In genomic region chr2:31435567-31435966, GRCm38 (mm10) we compare ENCODE assay signal across 9 mouse cellular contexts. TPM values are rescaled to one million over a fixed set of nuclear protein-coding genes. Genes with fewer than 3 reads are reported as not detected.
A peak's percentile ranks its signal among the peaks of the same experiment; 100 is the strongest.
DNase-seq lines count a peak whose midpoint lies in the region; ATAC-seq and TF ChIP-seq lines count a peak whose summit lies in the region.
"Had no signal": no experiment of that assay in that cellular context is flagged by ENCODE, and none has a peak within 500 bp of the region (broad histone marks: within the 10 kb centered on the region; RNA-seq: fewer than 3 reads in every experiment).

No protein-coding gene starts in this region.

- no peak overlapping the region for H3K27ac ChIP-seq in hindbrain, embryonic 10.5 days
- H3K27ac ChIP-seq in hindbrain, embryonic 12.5 days: no peak overlapping the region
- H3K27ac ChIP-seq in kidney, postnatal 0 days: no peak overlapping the region
- H3K27ac ChIP-seq: embryonic facial prominence, embryonic 13.5 days had no signal

- no peak overlapping the region for H3K4me2 ChIP-seq in hindbrain, embryonic 12.5 days (replicated peaks)
- H3K4me2 ChIP-seq in kidney, postnatal 0 days (ENCODE audit: low read length): no peak overlapping the region
- H3K4me2 ChIP-seq: embryonic facial prominence, embryonic 13.5 days had no signal

- H3K4me3 ChIP-seq in hindbrain, embryonic 10.5 days: no peak overlapping the region
- H3K4me3 ChIP-seq in hindbrain, embryonic 12.5 days: no peak overlapping the region
- H3K4me3 ChIP-seq in G1E (ENCODE audit: low read depth, low read length): no peak overlapping the region
- no peak overlapping the region for H3K4me3 ChIP-seq in kidney, postnatal 0 days (replicated peaks; ENCODE audit: low read depth, low read length)
- H3K4me3 ChIP-seq: embryonic facial prominence, embryonic 13.5 days had no signal

- TF ChIP-seq CTCF in G1E (IDR thresholded peaks at IDR 0.05; ENCODE audit: low read depth, low read length): no peak
- peak; percentile 70 for TF ChIP-seq CTCF in kidney, postnatal 0 days (IDR thresholded peaks at IDR 0.05; ENCODE audit: low read depth)

- WGBS in hindbrain, embryonic 10.5 days: 41% methylated on average over 6 of the region's 6 CpGs
- WGBS in hindbrain, embryonic 12.5 days: 34% methylated on average over 6 of the region's 6 CpGs
- 36% methylated on average over 6 of the region's 6 CpGs for WGBS in kidney, postnatal 0 days

- H3K4me1 ChIP-seq in hindbrain, embryonic 10.5 days (replicated peaks): peaks cover 15% of the 10 kb centered on the region
- H3K4me1 ChIP-seq in hindbrain, embryonic 12.5 days: peaks cover 6% of the 10 kb centered on the region
- no peaks in the 10 kb centered on the region; the same call in 1 of the 2 replicates for H3K4me1 ChIP-seq in G1E (ENCODE audit: insufficient read depth, low read depth, low read length)
- H3K4me1 ChIP-seq in kidney, postnatal 0 days (replicated peaks; ENCODE audit: insufficient read depth, low read length): no peaks in the 10 kb centered on the region

- ATAC-seq in hindbrain, embryonic 12.5 days (ENCODE audit: low FRiP score): no peak
- no peak for ATAC-seq in G1E (ENCODE audit: extremely low read depth, insufficient number of reproducible peaks, low FRiP score, poor library complexity, severe bottlenecking)
- ATAC-seq in kidney, postnatal 0 days (replicated peaks; ENCODE audit: low FRiP score, low read depth): no peak

- no peak overlapping the region for H3K9ac ChIP-seq in hindbrain, embryonic 12.5 days
- H3K9ac ChIP-seq in kidney, postnatal 0 days (ENCODE audit: low read depth, low read length): no peak overlapping the region
- H3K9ac ChIP-seq: embryonic facial prominence, embryonic 13.5 days had no signal

- no peaks in the 10 kb centered on the region for H3K36me3 ChIP-seq in hindbrain, embryonic 10.5 days
- no peaks in the 10 kb centered on the region for H3K36me3 ChIP-seq in hindbrain, embryonic 12.5 days
- H3K36me3 ChIP-seq in G1E (replicated peaks): no peaks in the 10 kb centered on the region
- no peaks in the 10 kb centered on the region for H3K36me3 ChIP-seq in kidney, postnatal 0 days (ENCODE audit: insufficient read depth, low read length)
- H3K36me3 ChIP-seq: embryonic facial prominence, embryonic 13.5 days had no signal

- peak; percentile 68 for DNase-seq in hindbrain, embryonic 10.5 days (ENCODE audit: low spot score)
- DNase-seq in 3T3-L1 (ENCODE audit: low read depth, low spot score): peak; percentile 92
- DNase-seq in G1E (ENCODE audit: low spot score): peak; percentile 14
- DNase-seq in cerebellum, postnatal 36 days: peak; percentile 14 to 21
- DNase-seq in kidney, postnatal 0 days (ENCODE audit: low spot score): no peak
- DNase-seq in lung, postnatal 4 days: peak; percentile 44 to 70
- DNase-seq in right cerebral cortex, adult 18-20 months: no peak

- no peaks in the 10 kb centered on the region for H3K9me3 ChIP-seq in hindbrain, embryonic 10.5 days
- H3K9me3 ChIP-seq in hindbrain, embryonic 12.5 days (replicated peaks): no peaks in the 10 kb centered on the region
- no peaks in the 10 kb centered on the region for H3K9me3 ChIP-seq in G1E (replicated peaks)
- no peaks in the 10 kb centered on the region for H3K9me3 ChIP-seq in kidney, postnatal 0 days (replicated peaks; ENCODE audit: low read length)
- H3K9me3 ChIP-seq: embryonic facial prominence, embryonic 13.5 days had no signal

- H3K27me3 ChIP-seq in hindbrain, embryonic 10.5 days (ENCODE audit: insufficient read depth, poor library complexity, severe bottlenecking): peaks cover 11% of the 10 kb centered on the region; the same call in 1 of the 2 replicates
- H3K27me3 ChIP-seq in hindbrain, embryonic 12.5 days: peaks cover 16% of the 10 kb centered on the region; the same call in 1 of the 2 replicates
- H3K27me3 ChIP-seq in G1E (ENCODE audit: insufficient read depth, low read length): peaks cover 2% of the 10 kb centered on the region; the same call in 1 of the 2 replicates
- no peaks in the 10 kb centered on the region for H3K27me3 ChIP-seq in kidney, postnatal 0 days (ENCODE audit: insufficient read depth, low read length)
- H3K27me3 ChIP-seq: embryonic facial prominence, embryonic 13.5 days had no signal

RNA-seq across cellular contexts. Expression of gene Ass1, which starts 34.4 kb away (rescaled TPM):
- polyA plus RNA-seq in hindbrain, embryonic 10.5 days (2016; fragmentation: Nextera tagmentation; extraction: Ambion mirVana): 11.8 and 15.0 TPM in 2 replicates
- polyA plus RNA-seq in hindbrain, embryonic 12.5 days (2016; fragmentation: Nextera tagmentation; extraction: Ambion mirVana): 7.2 and 7.7 TPM in 2 replicates
- total RNA-seq in G1E (2014; fragmentation: Nextera tagmentation) (not detected in 2 replicates), G1E (2017) (not detected in 2 replicates)
- not detected in 2 replicates for polyA plus RNA-seq in G1E (2012)
- polyA plus RNA-seq in kidney, postnatal 0 days (2015; fragmentation: Nextera tagmentation; extraction: Ambion mirVana): 319 and 427 TPM in 2 replicates

Comparison
In these comparisons a context has a peak if more than half of its experiments do, and no peak if none do; other contexts are left out.
1. DNase-seq: peak in hindbrain, embryonic 10.5 days (single experiment), 3T3-L1 (single experiment), G1E (single experiment), cerebellum, postnatal 36 days (2 of 2) and lung, postnatal 4 days (2 of 2); none in kidney, postnatal 0 days (single experiment) and right cerebral cortex, adult 18-20 months (single experiment).
2. RNA of gene Ass1, which starts 34.4 kb away (polyA plus RNA-seq): 319 to 427 TPM in kidney, postnatal 0 days; 11.8 to 15.0 TPM in hindbrain, embryonic 10.5 days, 7.2 to 7.7 TPM in hindbrain, embryonic 12.5 days and not detected in G1E; every median in the first group is over 10 times any median in the second.